Mouse (Mus musculus): ENCODE results near the gene Vdr. TPM values are rescaled to one million over a fixed set of nuclear protein-coding genes. Genes with fewer than 3 reads are reported as not detected.

The Vdr gene
- polyA plus RNA-seq, 1 experiment from 2014 or later: 2.6 TPM

DNA sequence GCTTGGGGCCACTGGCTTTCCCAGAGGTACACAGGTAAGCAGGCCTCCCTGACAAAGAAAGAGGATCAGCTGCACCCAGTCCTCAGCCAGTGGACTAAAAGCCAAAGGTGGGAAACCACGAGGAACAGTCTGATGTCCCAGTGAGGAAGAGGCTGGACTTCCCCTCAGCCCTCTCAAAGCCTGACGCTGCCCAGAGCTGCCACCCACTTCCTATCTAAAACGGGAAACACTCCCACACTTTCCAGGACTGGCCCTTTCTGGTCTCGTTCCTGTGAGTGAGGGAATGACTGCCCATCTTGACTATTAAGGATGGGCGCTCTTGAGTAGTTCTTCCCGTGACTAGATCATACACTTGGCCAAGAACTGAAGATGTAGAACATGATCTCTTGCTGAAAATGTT, 17.4 kb upstream of the Vdr start:
- Histone ChIP-seq H3K4me3 (ENCODE audit: low read depth, low read length) (no peak overlapping the region), H3K9ac (replicated peaks; ENCODE audit: low read depth) (no peak overlapping the region), H3K9me3 (ENCODE audit: low read length) (no peaks in the 10 kb centered on the region), H3K27me3 (replicated peaks; ENCODE audit: insufficient read depth, low read length) (no peaks in the 10 kb centered on the region), H3K4me2 (replicated peaks; ENCODE audit: low read depth, low read length) (no peak overlapping the region), H3K4me1 (ENCODE audit: insufficient read depth, low read depth, low read length) (no peaks in the 10 kb centered on the region), H3K27ac (ENCODE audit: low read length) (no peak overlapping the region), H3K36me3 (ENCODE audit: insufficient read depth, low read length) (no peaks in the 10 kb centered on the region)
- ATAC-seq (no peak), DNase-seq (ENCODE audit: low spot score) (peak; percentile 6)
- TF ChIP-seq EP300 (IDR thresholded peaks at IDR 0.05): no peak
- WGBS: 47% methylated on average over 6 of the region's 6 CpGs

DNA sequence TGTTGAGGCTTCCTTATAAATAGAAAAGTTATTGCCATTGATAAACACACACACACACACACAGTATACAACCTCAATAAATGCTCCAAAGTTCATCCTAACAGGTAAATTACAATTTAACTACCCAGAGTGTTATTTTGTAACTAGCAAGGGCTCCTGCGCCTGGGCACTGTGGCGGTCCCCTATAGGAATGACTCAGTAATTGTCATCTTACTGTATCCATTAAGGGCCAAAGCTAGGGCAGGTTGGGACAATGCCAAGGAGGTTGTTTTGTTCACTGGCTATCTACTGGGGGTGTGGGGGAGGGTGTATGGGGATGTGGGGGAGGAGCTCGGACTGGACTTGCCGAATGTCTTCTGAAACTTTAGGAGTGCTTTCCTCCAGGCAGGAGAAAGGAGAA, 16.6 kb upstream of the Vdr start:
- ATAC-seq (no peak), DNase-seq (ENCODE audit: low spot score) (no peak)
- Histone ChIP-seq H3K27me3 (replicated peaks; ENCODE audit: insufficient read depth, low read length) (no peaks in the 10 kb centered on the region), H3K9me3 (ENCODE audit: low read length) (no peaks in the 10 kb centered on the region), H3K4me1 (ENCODE audit: insufficient read depth, low read depth, low read length) (no peaks in the 10 kb centered on the region), H3K27ac (ENCODE audit: low read length) (no peak overlapping the region), H3K4me3 (ENCODE audit: low read depth, low read length) (no peak overlapping the region), H3K9ac (replicated peaks; ENCODE audit: low read depth) (no peak overlapping the region), H3K36me3 (ENCODE audit: insufficient read depth, low read length) (no peaks in the 10 kb centered on the region), H3K4me2 (replicated peaks; ENCODE audit: low read depth, low read length) (no peak overlapping the region)
- TF ChIP-seq CTCF (IDR thresholded peaks at IDR 0.05) (no peak), EP300 (IDR thresholded peaks at IDR 0.05) (no peak)
- 43% methylated on average over 4 of the region's 4 CpGs for WGBS

DNA sequence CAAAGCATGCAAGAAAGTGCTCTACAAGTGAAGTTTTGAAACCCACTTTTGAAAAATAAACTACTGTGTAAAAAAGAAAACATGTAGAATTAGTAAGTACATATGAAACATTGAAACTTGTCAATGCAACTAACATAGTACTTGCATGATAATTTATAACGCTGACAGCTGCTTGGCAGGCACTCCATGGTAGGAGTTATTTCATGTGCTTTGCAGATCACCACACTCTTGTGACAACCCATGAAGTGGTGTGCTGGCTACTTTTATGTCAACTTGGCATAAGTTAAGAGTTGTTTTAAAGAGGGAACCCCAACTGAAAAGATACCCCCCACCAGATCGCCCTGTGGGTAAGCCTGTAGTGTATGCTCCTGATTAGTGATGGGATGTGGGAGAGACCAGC, 12.0 kb upstream of the Vdr start:
- H3K9me3 ChIP-seq (ENCODE audit: low read length): no peaks in the 10 kb centered on the region
- no peak overlapping the region for H3K9ac ChIP-seq (replicated peaks; ENCODE audit: low read depth)
- H3K4me3 ChIP-seq (ENCODE audit: low read depth, low read length): no peak overlapping the region
- H3K27me3 ChIP-seq (replicated peaks; ENCODE audit: insufficient read depth, low read length): no peaks in the 10 kb centered on the region
- ATAC-seq: no peak
- no peaks in the 10 kb centered on the region for H3K4me1 ChIP-seq (ENCODE audit: insufficient read depth, low read depth, low read length)
- no peaks in the 10 kb centered on the region for H3K36me3 ChIP-seq (ENCODE audit: insufficient read depth, low read length)
- TF ChIP-seq EP300 (IDR thresholded peaks at IDR 0.05): no peak
- no peak for TF ChIP-seq CTCF (IDR thresholded peaks at IDR 0.05)
- WGBS: 81% methylated on average over 2 of the region's 2 CpGs
- no peak for DNase-seq (ENCODE audit: low spot score)
- H3K4me2 ChIP-seq (replicated peaks; ENCODE audit: low read depth, low read length): no peak overlapping the region
- H3K27ac ChIP-seq (ENCODE audit: low read length): no peak overlapping the region

DNA sequence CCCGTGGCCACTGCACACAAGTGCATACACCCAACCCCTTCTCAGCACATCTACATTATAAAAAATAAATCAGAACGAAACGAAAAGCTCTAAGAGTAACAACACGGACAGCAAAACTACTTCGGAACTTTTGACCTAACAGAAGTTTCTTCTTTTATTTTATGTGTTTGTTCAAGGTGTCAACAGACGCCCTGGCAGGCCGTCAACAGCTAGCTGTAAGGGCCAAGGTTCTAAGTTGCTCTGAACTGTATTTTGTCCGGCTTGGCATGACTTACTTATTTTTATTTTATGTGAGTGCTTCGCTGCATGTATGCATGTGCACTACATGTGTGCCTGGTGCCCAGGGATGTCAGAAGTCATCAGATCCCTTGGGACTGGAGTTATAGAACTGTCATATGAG, 11.4 kb upstream of the Vdr start:
- Histone ChIP-seq H3K36me3 (ENCODE audit: insufficient read depth, low read length) (no peaks in the 10 kb centered on the region), H3K4me2 (replicated peaks; ENCODE audit: low read depth, low read length) (no peak overlapping the region), H3K4me1 (ENCODE audit: insufficient read depth, low read depth, low read length) (no peaks in the 10 kb centered on the region), H3K9me3 (ENCODE audit: low read length) (no peaks in the 10 kb centered on the region), H3K27me3 (replicated peaks; ENCODE audit: insufficient read depth, low read length) (no peaks in the 10 kb centered on the region), H3K27ac (ENCODE audit: low read length) (no peak overlapping the region), H3K4me3 (ENCODE audit: low read depth, low read length) (no peak overlapping the region), H3K9ac (replicated peaks; ENCODE audit: low read depth) (no peak overlapping the region)
- DNase-seq (ENCODE audit: low spot score) (no peak), ATAC-seq (no peak)
- TF ChIP-seq CTCF (IDR thresholded peaks at IDR 0.05): no peak
- no peak for TF ChIP-seq EP300 (IDR thresholded peaks at IDR 0.05)
- WGBS: 73% methylated on average over 9 of the region's 9 CpGs

DNA sequence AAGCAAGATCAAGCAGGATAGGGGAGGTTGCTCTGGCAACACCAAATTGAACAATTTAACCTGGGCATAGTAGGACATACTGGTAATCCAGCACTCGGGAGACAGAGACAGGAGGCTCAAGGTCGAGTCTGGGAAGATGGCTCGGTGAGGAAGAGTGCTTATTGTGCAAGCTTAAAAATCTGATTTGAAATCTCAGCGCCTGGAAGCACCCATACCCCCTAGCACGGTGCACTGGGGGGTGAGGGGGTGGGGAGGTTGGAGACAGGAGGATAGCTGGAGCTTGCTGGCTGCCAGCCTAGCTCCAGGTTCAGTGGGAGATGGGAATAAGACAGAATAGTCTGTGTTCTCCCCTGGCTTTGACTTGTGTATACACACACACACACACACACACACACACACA, 9.9 kb upstream of the Vdr start:
- Histone ChIP-seq H3K27me3 (replicated peaks; ENCODE audit: insufficient read depth, low read length) (no peaks in the 10 kb centered on the region), H3K4me3 (ENCODE audit: low read depth, low read length) (no peak overlapping the region), H3K4me1 (ENCODE audit: insufficient read depth, low read depth, low read length) (no peaks in the 10 kb centered on the region), H3K27ac (ENCODE audit: low read length) (no peak overlapping the region), H3K9ac (replicated peaks; ENCODE audit: low read depth) (no peak overlapping the region), H3K36me3 (ENCODE audit: insufficient read depth, low read length) (no peaks in the 10 kb centered on the region), H3K4me2 (replicated peaks; ENCODE audit: low read depth, low read length) (no peak overlapping the region), H3K9me3 (ENCODE audit: low read length) (no peaks in the 10 kb centered on the region)
- TF ChIP-seq CTCF (IDR thresholded peaks at IDR 0.05) (no peak), EP300 (IDR thresholded peaks at IDR 0.05) (no peak)
- ATAC-seq: no peak
- no peak for DNase-seq (ENCODE audit: low spot score)
- WGBS: 47% methylated on average over 5 of the region's 5 CpGs

DNA sequence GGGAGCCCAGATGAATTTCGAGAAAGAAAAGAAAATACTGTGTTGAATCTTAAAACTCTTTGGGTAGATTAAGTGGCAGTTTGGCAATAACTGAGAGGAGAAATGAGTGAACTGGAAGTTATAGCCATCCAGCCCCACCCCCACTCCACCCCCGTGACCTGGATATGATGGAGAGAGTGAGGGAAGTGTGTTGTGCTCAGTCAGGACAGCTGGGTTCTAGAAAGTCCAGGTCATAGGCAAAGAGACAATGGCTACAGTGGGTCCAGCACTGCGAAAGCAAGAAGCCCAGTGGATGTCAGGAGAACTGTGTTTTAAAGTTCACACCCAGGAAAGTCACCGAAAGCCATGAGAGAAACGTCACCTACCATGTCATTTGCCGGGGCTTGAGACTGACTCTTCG, 8.8 kb upstream of the Vdr start:
- H3K9ac ChIP-seq (replicated peaks; ENCODE audit: low read depth): no peak overlapping the region
- DNase-seq (ENCODE audit: low spot score): peak; percentile 50
- WGBS: 58% methylated on average over 7 of the region's 7 CpGs
- no peaks in the 10 kb centered on the region for H3K27me3 ChIP-seq (replicated peaks; ENCODE audit: insufficient read depth, low read length)
- no peaks in the 10 kb centered on the region for H3K4me1 ChIP-seq (ENCODE audit: insufficient read depth, low read depth, low read length)
- no peak overlapping the region for H3K4me3 ChIP-seq (ENCODE audit: low read depth, low read length)
- H3K36me3 ChIP-seq (ENCODE audit: insufficient read depth, low read length): no peaks in the 10 kb centered on the region
- H3K27ac ChIP-seq (ENCODE audit: low read length): no peak overlapping the region
- no peak for TF ChIP-seq EP300 (IDR thresholded peaks at IDR 0.05)
- TF ChIP-seq CTCF (IDR thresholded peaks at IDR 0.05): no peak
- H3K9me3 ChIP-seq (ENCODE audit: low read length): no peaks in the 10 kb centered on the region
- ATAC-seq: peak; percentile 56; the same call in 1 of the 2 replicates
- H3K4me2 ChIP-seq (replicated peaks; ENCODE audit: low read depth, low read length): no peak overlapping the region

DNA sequence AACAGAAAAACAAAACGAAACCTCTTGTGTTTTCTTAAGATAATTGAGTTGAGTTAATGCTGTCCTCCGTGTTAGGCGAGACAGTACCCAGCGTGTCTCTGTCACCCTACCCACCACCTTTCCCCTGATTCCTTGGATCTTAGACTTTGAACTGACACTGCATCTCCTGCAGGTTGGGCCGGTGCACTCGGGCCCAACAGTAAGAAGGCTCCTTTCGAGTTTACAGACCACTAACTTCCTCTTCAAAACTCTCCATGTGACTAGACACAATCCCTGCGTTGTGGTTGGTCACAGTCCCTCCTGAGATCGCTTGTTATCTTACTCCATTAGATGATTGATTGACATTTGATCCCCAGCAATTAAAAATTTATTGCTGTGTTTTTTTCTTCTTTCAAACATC, 7.6 kb upstream of the Vdr start:
- Histone ChIP-seq H3K4me3 (ENCODE audit: low read depth, low read length) (no peak overlapping the region), H3K27ac (ENCODE audit: low read length) (no peak overlapping the region), H3K4me1 (ENCODE audit: insufficient read depth, low read depth, low read length) (no peaks in the 10 kb centered on the region), H3K4me2 (replicated peaks; ENCODE audit: low read depth, low read length) (no peak overlapping the region), H3K27me3 (replicated peaks; ENCODE audit: insufficient read depth, low read length) (no peaks in the 10 kb centered on the region), H3K9me3 (ENCODE audit: low read length) (no peaks in the 10 kb centered on the region), H3K36me3 (ENCODE audit: insufficient read depth, low read length) (no peaks in the 10 kb centered on the region), H3K9ac (replicated peaks; ENCODE audit: low read depth) (no peak overlapping the region)
- WGBS: 78% methylated on average over 9 of the region's 9 CpGs
- no peak for ATAC-seq
- TF ChIP-seq CTCF (IDR thresholded peaks at IDR 0.05) (no peak), EP300 (IDR thresholded peaks at IDR 0.05) (no peak)
- no peak for DNase-seq (ENCODE audit: low spot score)

Data from lung, postnatal 0 days (tissue).